Mouse (Mus musculus): ENCODE data around the gene Cdh13.

The Cdh13 gene

GRCm38 (mm10) chr8:118283600-118284111 lies at the start of gene Cdh13:
Gene Cdh13 (plus strand): TSS chr8:118283733.
- DNase-seq = no peak

- DNase-seq = no peak
Measured at GRCm38 (mm10) chr8:118235626-118236025, 47.9 kb upstream of the Cdh13 start.

- DNase-seq = no peak
Measured at GRCm38 (mm10) chr8:118237150-118237620, 46.3 kb upstream of the Cdh13 start.

GRCm38 (mm10) chr8:118238156-118238555 lies 45.4 kb upstream of the Cdh13 start:
- no peak for DNase-seq

- no peak for DNase-seq
Measured at GRCm38 (mm10) chr8:118239186-118239585, 44.3 kb upstream of the Cdh13 start.

DNA sequence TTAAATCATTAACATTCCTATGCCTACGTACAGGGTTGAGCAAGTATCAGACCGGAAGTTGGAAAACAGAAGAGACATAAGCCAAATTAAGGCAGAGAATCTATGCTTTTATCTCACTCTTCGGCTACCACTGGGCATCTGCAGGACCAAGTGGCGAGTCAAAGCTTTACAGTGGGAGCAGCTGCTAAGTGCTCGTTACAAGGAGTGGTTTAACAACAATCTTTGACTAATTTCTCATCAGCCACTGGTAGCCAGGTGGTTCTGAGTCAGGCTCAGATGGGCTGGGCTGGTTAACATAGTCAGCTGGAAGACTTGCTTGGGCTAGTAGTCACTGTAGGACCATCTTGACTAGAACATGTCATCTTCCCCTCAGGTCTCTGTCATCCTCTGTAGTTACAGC lies 34.2 kb upstream of the Cdh13 start:
- no peak for DNase-seq

GRCm38 (mm10) chr8:118249923-118250322 lies 33.6 kb upstream of the Cdh13 start:
- no peak for DNase-seq

GRCm38 (mm10) chr8:118263117-118263516 lies 20.4 kb upstream of the Cdh13 start:
- no peak for DNase-seq

- DNase-seq = no peak
Measured at GRCm38 (mm10) chr8:118270751-118271402, 12.7 kb upstream of the Cdh13 start.

GRCm38 (mm10) chr8:118272493-118272892 lies 11.0 kb upstream of the Cdh13 start:
- no peak for DNase-seq

GRCm38 (mm10) chr8:118274243-118274642 lies 9.3 kb upstream of the Cdh13 start:
- DNase-seq = no peak

DNA sequence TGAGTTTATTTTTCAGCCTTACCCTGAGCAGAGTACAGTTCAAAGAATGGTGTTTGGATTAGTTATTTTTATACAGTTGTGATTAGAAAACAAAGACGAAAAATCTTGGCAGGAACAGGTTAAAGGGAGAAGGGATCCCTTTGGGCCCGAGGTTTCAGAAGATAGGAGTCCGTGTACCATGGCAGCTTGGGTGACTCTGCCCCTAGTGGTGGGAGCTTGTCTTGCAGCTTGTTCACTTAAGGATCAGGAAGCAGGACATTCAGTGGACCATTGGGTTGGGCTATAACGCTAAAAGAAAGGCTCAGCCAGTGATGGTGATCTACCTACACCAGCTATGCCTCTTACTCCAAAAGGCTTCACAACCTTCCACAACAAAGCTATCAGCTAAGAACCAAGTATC lies 8.8 kb upstream of the Cdh13 start:
- peak; percentile 69 for DNase-seq

GRCm38 (mm10) chr8:118284112-118285029 lies 838 bp downstream of the Cdh13 start:
- no peak for DNase-seq

DNA sequence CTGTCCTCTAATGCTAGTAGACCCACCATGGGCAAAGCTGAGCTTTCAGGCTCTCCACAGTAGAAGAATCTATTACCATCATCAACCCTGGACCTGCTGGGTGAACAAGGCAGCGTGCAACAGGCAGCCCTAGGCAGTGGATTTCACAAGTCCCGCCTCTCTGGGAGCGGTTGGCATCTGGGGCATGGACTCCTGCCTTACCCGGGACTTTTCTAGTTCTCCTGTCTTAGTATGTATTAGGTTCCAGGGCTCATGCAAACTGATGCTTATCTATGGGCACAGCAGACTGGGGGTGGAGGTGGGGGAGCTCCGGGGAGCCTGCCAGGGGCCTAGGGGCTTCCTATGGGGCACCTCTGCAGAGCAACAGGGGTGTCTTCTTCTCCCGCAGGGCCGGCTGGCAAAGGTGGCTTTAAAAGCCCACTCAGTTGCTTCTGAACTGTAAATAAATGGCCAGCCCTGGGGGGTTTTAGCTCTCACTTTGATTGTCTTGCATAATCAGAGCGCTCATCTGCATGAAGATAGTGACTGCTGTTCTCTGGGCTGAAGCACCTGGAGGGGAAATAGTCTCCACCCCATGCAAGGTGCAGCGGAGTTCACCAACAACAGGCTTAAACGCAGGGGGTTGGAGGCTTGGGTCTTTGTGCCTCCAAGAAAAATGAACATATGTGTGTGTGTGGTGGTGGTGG lies 2.2 kb downstream of the Cdh13 start:
- DNase-seq = no peak

GRCm38 (mm10) chr8:118286282-118287180 lies 3.0 kb downstream of the Cdh13 start:
- DNase-seq = no peak

GRCm38 (mm10) chr8:118287496-118287895 lies 4.0 kb downstream of the Cdh13 start:
- no peak for DNase-seq

GRCm38 (mm10) chr8:118288259-118288952 lies 4.9 kb downstream of the Cdh13 start:
- no peak for DNase-seq

- no peak for DNase-seq
Measured at GRCm38 (mm10) chr8:118289091-118289490, 5.6 kb downstream of the Cdh13 start.

GRCm38 (mm10) chr8:118289525-118289924 lies 6.0 kb downstream of the Cdh13 start:
- no peak for DNase-seq

- no peak for DNase-seq
Measured at GRCm38 (mm10) chr8:118290266-118290665, 6.7 kb downstream of the Cdh13 start.

DNA sequence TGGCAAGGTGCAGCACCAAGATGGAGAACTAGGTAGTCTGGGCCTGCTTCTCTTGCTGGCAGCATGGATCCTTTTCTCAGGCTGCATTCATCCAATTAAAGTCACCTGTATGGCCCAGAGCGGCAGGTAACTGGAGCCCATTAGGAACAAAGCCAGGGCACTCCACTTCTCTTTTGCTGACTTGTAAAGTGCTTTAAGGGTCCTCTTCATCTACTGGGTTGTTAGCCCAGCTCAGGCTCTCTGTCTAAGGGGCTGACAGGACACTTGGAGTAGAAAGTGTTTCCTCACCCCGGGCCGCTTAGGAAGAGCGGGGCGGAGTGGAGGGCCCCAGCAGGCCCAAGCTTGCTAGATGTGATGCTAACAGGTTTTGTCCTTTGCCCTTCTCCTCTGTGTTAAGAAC lies 12.9 kb downstream of the Cdh13 start:
- DNase-seq = no peak
